8 mouse cellular contexts compared by ENCODE assay signal in the genomic region with DNA sequence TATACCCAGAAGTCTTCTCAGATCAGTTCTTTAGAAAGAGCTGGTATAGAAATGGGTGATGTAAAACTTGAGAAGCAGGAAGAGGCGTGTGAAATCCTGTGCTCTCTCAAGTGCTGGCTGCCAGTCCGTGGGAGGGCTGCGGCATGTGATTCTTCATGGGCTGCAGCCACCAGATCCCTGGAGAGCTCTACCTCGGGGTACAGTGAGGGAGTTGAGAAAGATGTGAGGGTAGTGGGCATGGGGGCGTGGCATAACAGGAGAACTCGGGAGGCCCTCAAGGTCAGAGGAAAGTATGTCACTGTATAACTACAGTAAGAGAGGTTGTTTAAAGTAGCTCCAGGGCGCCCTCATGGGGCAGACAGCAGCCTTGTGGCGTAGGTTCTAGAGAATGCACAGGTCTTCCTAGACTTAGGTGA. TPM values are rescaled to one million over a fixed set of nuclear protein-coding genes. Genes with fewer than 3 reads are reported as not detected.
DNase-seq lines count a peak whose midpoint lies in the region; ATAC-seq and TF ChIP-seq lines count a peak whose summit lies in the region.

No protein-coding gene starts in this region.

- H3K36me3 ChIP-seq in heart, postnatal 0 days (replicated peaks; ENCODE audit: control insufficient read depth, insufficient read depth, low read length) = peaks cover 7% of the 10 kb centered on the region; the same call in 1 of the 2 replicates

- no peak for DNase-seq in frontal cortex, postnatal 25 days (ENCODE audit: low spot score in 2 of 2)
- DNase-seq in CD4-positive helper T cell, adult 2 months (ENCODE audit: low read depth, low spot score) = peak; percentile 77
- peak; percentile 55 to 73 for DNase-seq in adrenal gland, postnatal 36 days
- DNase-seq in heart, postnatal 0 days (ENCODE audit: low spot score) = peak; percentile 51
- DNase-seq in left cerebral cortex, adult 2 months (ENCODE audit: extremely low spot score in 1 of 2, low spot score in 2 of 2) = peak in 1 of 2 experiments; percentile 71
- peak; percentile 49 to 68 for DNase-seq in thymus, postnatal 10 days (ENCODE audit: low spot score in 2 of 2)

- WGBS in heart, postnatal 0 days = 12% methylated on average over 8 of the region's 8 CpGs

- peaks cover 3% of the 10 kb centered on the region; the same call in 1 of the 2 replicates for H3K4me1 ChIP-seq in heart, postnatal 0 days (ENCODE audit: control insufficient read depth, insufficient read depth)

- H3K4me2 ChIP-seq in heart, postnatal 0 days (ENCODE audit: low read depth, low read length) = peak overlapping the region; percentile 53

- H3K9ac ChIP-seq in heart, postnatal 0 days (replicated peaks; ENCODE audit: low read depth, low read length) = no peak overlapping the region

- H3K9me3 ChIP-seq in heart, postnatal 0 days (replicated peaks; ENCODE audit: control insufficient read depth, low read length) = no peaks in the 10 kb centered on the region

- intact Hi-C loops in left cerebral cortex, adult 2 months (cut with DNase I) = loop anchor here (5.0 kb wide), 1 partner anchor 41 kb away; no protein-coding TSS in a partner anchor

- no peaks in the 10 kb centered on the region for H3K27me3 ChIP-seq in heart, postnatal 0 days (ENCODE audit: control insufficient read depth, insufficient read depth, low read length)

- no peak overlapping the region for H3K27ac ChIP-seq in heart, postnatal 0 days (ENCODE audit: low read depth)
- H3K27ac ChIP-seq in left cerebral cortex, adult 2 months = peak overlapping the region; percentile 79

- TF ChIP-seq CTCF in heart, postnatal 0 days (IDR thresholded peaks at IDR 0.05; ENCODE audit: low read depth) = peak; percentile 59
- TF ChIP-seq CTCF in left cerebral cortex, adult 2 months (IDR thresholded peaks at IDR 0.05) = peak; percentile 63

- peak overlapping the region; percentile 15; the same call in 1 of the 2 replicates for H3K4me3 ChIP-seq in heart, postnatal 0 days (ENCODE audit: low read depth, low read length)
- no peak overlapping the region for H3K4me3 ChIP-seq in left cerebral cortex, adult 2 months

- no peak for TF ChIP-seq EP300 in heart, postnatal 0 days (IDR thresholded peaks at IDR 0.05; ENCODE audit: low read depth)

- ATAC-seq in frontal cortex, adult (ENCODE audit: low TSS enrichment) = peak; percentile 71
- peak; percentile 71 for ATAC-seq in heart, postnatal 0 days (ENCODE audit: insufficient read depth, low read depth)
- 0 out of 2 replicates have a peak, but pooled peaks have one; percentile 14 for ATAC-seq in megakaryocyte-erythroid progenitor cell, adult 5-6 weeks (replicated peaks; ENCODE audit: low FRiP score, low TSS enrichment, poor library complexity, severe bottlenecking)

RNA-seq across cellular contexts. Expression of gene Tmem121b, which starts 10.4 kb away (rescaled TPM):
- total RNA-seq in adrenal gland, postnatal 36 days (2021) = under 1 TPM in 1 of 2 experiments, not detected in 1; 0.13 TPM
- not detected in 2 replicates for total RNA-seq in heart, postnatal 0 days (2014; rRNA removed; ENCODE audit: low replicate concordance)
- not detected in 2 replicates for polyA plus RNA-seq in heart, postnatal 0 days (2015; fragmentation: Nextera tagmentation; extraction: Ambion mirVana)
- total RNA-seq in left cerebral cortex, adult 2 months (2021) = 10 to 100 TPM; 56.1 to 57.4 TPM
- not detected in 2 replicates for total RNA-seq in megakaryocyte-erythroid progenitor cell, adult 5-6 weeks (2014; fragmentation: Nextera tagmentation)
- total RNA-seq in megakaryocyte-erythroid progenitor cell, adult 5-6 weeks (2017) = not detected in 2 replicates

RNA-seq across cellular contexts. Expression of gene Il17ra, which starts 20.2 kb away (rescaled TPM):
- total RNA-seq in adrenal gland, postnatal 36 days (2021) = 10 to 100 TPM in 1 of 2 experiments, 1 to 10 TPM in 1; 9.7 to 13.1 TPM
- total RNA-seq in heart, postnatal 0 days (2014; rRNA removed; ENCODE audit: low replicate concordance) = 3.5 and 6.5 TPM in 2 replicates
- polyA plus RNA-seq in heart, postnatal 0 days (2015; fragmentation: Nextera tagmentation; extraction: Ambion mirVana) = 1.4 and 1.9 TPM in 2 replicates
- total RNA-seq in left cerebral cortex, adult 2 months (2021) = 10 to 100 TPM; 14.8 to 19.7 TPM
- total RNA-seq in megakaryocyte-erythroid progenitor cell, adult 5-6 weeks (2014; fragmentation: Nextera tagmentation) = 34.5 and 40.8 TPM in 2 replicates
- total RNA-seq in megakaryocyte-erythroid progenitor cell, adult 5-6 weeks (2017) = 30.4 and 45.9 TPM in 2 replicates

RNA-seq across cellular contexts. Expression of gene Hdhd5, which starts 47.9 kb away (rescaled TPM):
- total RNA-seq in adrenal gland, postnatal 36 days (2021) = 10 to 100 TPM; 25.3 to 32.1 TPM
- 25.7 and 26.6 TPM in 2 replicates for total RNA-seq in heart, postnatal 0 days (2014; rRNA removed; ENCODE audit: low replicate concordance)
- polyA plus RNA-seq in heart, postnatal 0 days (2015; fragmentation: Nextera tagmentation; extraction: Ambion mirVana) = 10.9 and 11.3 TPM in 2 replicates
- 10 to 100 TPM; 35.2 to 41.0 TPM for total RNA-seq in left cerebral cortex, adult 2 months (2021)
- 18.5 and 24.8 TPM in 2 replicates for total RNA-seq in megakaryocyte-erythroid progenitor cell, adult 5-6 weeks (2014; fragmentation: Nextera tagmentation)
- 10.1 and 18.1 TPM in 2 replicates for total RNA-seq in megakaryocyte-erythroid progenitor cell, adult 5-6 weeks (2017)

Comparison
In these comparisons a context has a peak if more than half of its experiments do, and no peak if none do; other contexts are left out.
1. ATAC-seq: peak in every context shown above with its lines; median percentile 71 in frontal cortex, adult; 71 in heart, postnatal 0 days; 14 in megakaryocyte-erythroid progenitor cell, adult 5-6 weeks.
2. DNase-seq: peak in CD4-positive helper T cell, adult 2 months (single experiment), adrenal gland, postnatal 36 days (2 of 2), heart, postnatal 0 days (single experiment) and thymus, postnatal 10 days (2 of 2); none in frontal cortex, postnatal 25 days (0 of 2).
3. RNA of gene Tmem121b, which starts 10.4 kb away (total RNA-seq): 56.1 to 57.4 TPM in left cerebral cortex, adult 2 months; 0.13 TPM in adrenal gland, postnatal 36 days, not detected in heart, postnatal 0 days and not detected in megakaryocyte-erythroid progenitor cell, adult 5-6 weeks; every median in the first group is over 10 times any median in the second.